Mouse (Mus musculus) frontal cortex, adult 2 months (tissue): ENCODE results near the gene Adarb2. TPM values are rescaled to one million over a fixed set of nuclear protein-coding genes. Genes with fewer than 3 reads are reported as not detected.

Experiments used
- DNase-seq, 2 experiments: peaks; one replicate each; pipeline ENCODE4 v3.0.0; 2022; ENCODE audit warnings: low spot score in 1 of 2; ENCODE audit errors: extremely low spot score in 1 of 2
- polyA plus RNA-seq: library from polyadenylated mRNA; depleted of rRNA; stranded (reverse); fragments of >200 nt; gene quantifications from 2 replicates; pipeline ENCODE4 v1.2.3, GENCODE M21; 2012

Adarb2 gene
- polyA plus RNA-seq, 1 experiment: 26.0 TPM

- DNase-seq: no peak
Measured at GRCm38 (mm10) chr13:8770616-8771015, 568.0 kb downstream of the Adarb2 start.

- peak; percentile 30 to 65 for DNase-seq
Measured at GRCm38 (mm10) chr13:8780441-8780840, 577.8 kb downstream of the Adarb2 start.

- DNase-seq: no peak
Measured at GRCm38 (mm10) chr13:8782636-8783035, 580.0 kb downstream of the Adarb2 start.

- no peak for DNase-seq
Measured at GRCm38 (mm10) chr13:8783686-8784307, 581.1 kb downstream of the Adarb2 start.

GRCm38 (mm10) chr13:8784308-8785061 is 581.8 kb downstream of the Adarb2 start:
- DNase-seq: no peak

- DNase-seq: peak; percentile 47 to 78
Measured at GRCm38 (mm10) chr13:8785185-8785584, 582.5 kb downstream of the Adarb2 start.

DNA sequence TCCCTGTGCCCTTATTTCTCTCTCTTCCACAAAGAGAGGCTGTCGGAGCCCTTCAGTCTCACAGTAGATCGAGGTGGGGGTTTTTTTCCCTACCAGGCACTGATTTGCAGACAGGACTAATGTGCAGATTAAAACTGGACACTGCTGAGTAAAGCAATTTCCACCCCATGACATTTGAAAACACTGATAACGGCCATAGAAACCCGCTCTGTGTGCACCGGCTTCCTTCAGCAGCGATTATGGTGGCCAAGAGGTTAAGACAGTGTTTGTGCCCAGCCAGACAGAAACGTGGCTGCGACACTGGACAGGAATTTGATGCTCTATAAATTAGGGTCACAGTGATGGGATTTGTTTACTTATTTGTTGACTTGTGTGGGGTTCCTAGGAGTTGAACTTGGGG is 590.6 kb downstream of the Adarb2 start:
- DNase-seq: no peak

GRCm38 (mm10) chr13:8800576-8800975 is 597.9 kb downstream of the Adarb2 start:
- DNase-seq: no peak

- no peak for DNase-seq
Measured at GRCm38 (mm10) chr13:8805931-8806330, 603.3 kb downstream of the Adarb2 start.
